Mouse (Mus musculus) liver, postnatal 0 days (tissue): Measurements from ENCODE around the gene Taf6. TPM values are rescaled to one million over a fixed set of nuclear protein-coding genes. Genes with fewer than 3 reads are reported as not detected.
"Not testable (repeated sequence)": the region's sequence is repeated elsewhere in the genome, so short reads cannot be mapped to it uniquely, and the experiment has no call there.

Experiments
- ATAC-seq: fragments of 200-750 bp; cut with Nextera tagmentation; 2 replicates; pipeline ENCODE4 v1.8.0; 2017; ENCODE audit warnings: mild to moderate bottlenecking, moderate library complexity
- DNase-seq: peaks from one replicate; pipeline ENCODE4 v3.0.0-alpha.2; 2016
- H3K27ac ChIP-seq: fragments of 300-500 bp; sonication (generic); 2 replicates; pipeline ENCODE4 v1.5.1; 2014; ENCODE audit warnings: antibody characterized with exemption, moderate library complexity, mild to moderate bottlenecking, low read depth
- H3K27me3 ChIP-seq: fragments of 300-500 bp; sonication (generic); 2 replicates; pipeline ENCODE4 v1.6.1; 2014; ENCODE audit warnings: low read length, control low read depth, mixed read lengths; ENCODE audit not compliant: insufficient read depth
- H3K36me3 ChIP-seq: fragments of 300-500 bp; sonication (generic); replicated peaks from 2 replicates; pipeline ENCODE4 v1.6.1; 2014; ENCODE audit warnings: mild to moderate bottlenecking, control low read depth, low read length, moderate library complexity, mixed read lengths; ENCODE audit not compliant: insufficient read depth
- H3K4me1 ChIP-seq: fragments of 300-500 bp; sonication (generic); 2 replicates; pipeline ENCODE4 v1.6.1; 2014; ENCODE audit warnings: antibody characterized with exemption, mild to moderate bottlenecking, control low read depth; ENCODE audit not compliant: insufficient read depth
- H3K4me2 ChIP-seq: fragments of 300-500 bp; sonication (generic); 2 replicates; pipeline ENCODE4 v1.6.1; 2014; ENCODE audit warnings: low read depth, mild to moderate bottlenecking, low read length, moderate library complexity, mixed read lengths
- H3K4me3 ChIP-seq: fragments of 300-500 bp; sonication (generic); 2 replicates; pipeline ENCODE4 v1.5.1; 2014; ENCODE audit warnings: low read depth, low read length
- H3K9ac ChIP-seq: fragments of 300-500 bp; sonication (generic); replicated peaks from 2 replicates; pipeline ENCODE4 v1.6.1; 2014; ENCODE audit warnings: mild to moderate bottlenecking, moderate library complexity
- H3K9me3 ChIP-seq: fragments of 300-500 bp; sonication (generic); 2 replicates; pipeline ENCODE4 v1.6.1; 2016; ENCODE audit warnings: mild to moderate bottlenecking, control low read depth, low read length, mixed read lengths
- CTCF ChIP-seq: sonication (generic); IDR thresholded peaks from 2 replicates; pipeline ENCODE4 v1.5.1; 2016; ENCODE audit warnings: antibody characterized with exemption, low read depth
- EP300 ChIP-seq: IDR thresholded peaks from 2 replicates; pipeline ENCODE4 v1.6.1; 2016; ENCODE audit warnings: antibody characterized with exemption, low read depth, mild to moderate bottlenecking
- WGBS: fragments of 180-500 bp; shearing (Covaris S2); extraction: QIAGEN DNeasy Blood & Tissue Kit; methylation state at CpG from one replicate; pipeline ENCODE4 v1.1.7; 2014; ENCODE audit not compliant: insufficient replicate concordance; 5-methylcytosine and 5-hydroxymethylcytosine counted together
- polyA plus RNA-seq: library from polyadenylated mRNA; unstranded; fragments of >200 nt; fragmentation: Nextera tagmentation; extraction: Ambion mirVana; gene quantifications from 2 replicates; pipeline ENCODE4 v1.2.1, GENCODE M21; 2015

The Taf6 gene
- polyA plus RNA-seq, 1 experiment from 2014 or later: 20.6 TPM

DNA sequence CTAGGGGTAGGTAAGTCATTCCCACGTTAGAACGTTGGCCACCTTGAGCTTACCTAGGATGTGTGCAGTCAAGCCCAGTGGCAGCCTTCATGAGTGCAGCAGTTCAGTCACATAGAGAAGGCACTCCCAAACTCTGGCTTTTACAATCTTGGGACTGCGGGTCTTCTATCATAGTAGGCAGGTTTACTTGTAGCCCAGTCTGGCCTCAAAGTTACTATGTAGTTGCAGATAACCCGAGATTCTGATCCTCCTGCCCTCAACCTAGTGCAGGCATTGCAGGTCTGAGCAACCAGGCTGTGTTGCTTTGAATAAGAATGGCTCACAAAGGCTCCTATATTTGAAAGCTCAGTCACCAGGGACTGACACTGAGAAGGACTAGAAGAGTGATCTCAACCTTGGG is 39.2 kb upstream of the Taf6 start:
- no peak overlapping the region for H3K27ac ChIP-seq
- H3K4me1 ChIP-seq: peaks cover 4% of the 10 kb centered on the region
- no peaks in the 10 kb centered on the region for H3K9me3 ChIP-seq
- H3K36me3 ChIP-seq: no peaks in the 10 kb centered on the region
- ATAC-seq (no peak), DNase-seq (no peak)
- H3K27me3 ChIP-seq: no peaks in the 10 kb centered on the region
- H3K4me2 ChIP-seq: no peak overlapping the region
- WGBS: 47% methylated on average over 4 of the region's 4 CpGs
- H3K4me3 ChIP-seq: no peak overlapping the region
- no peak for TF ChIP-seq EP300
- no peak for TF ChIP-seq CTCF
- no peak overlapping the region for H3K9ac ChIP-seq

- no peak for ATAC-seq
- Histone ChIP-seq H3K4me3 (no peak within 1 kb of the TSS), H3K9me3 (no peaks in the 10 kb centered on the region), H3K4me2 (no peak within 1 kb of the TSS), H3K27me3 (no peaks in the 10 kb centered on the region), H3K9ac (no peak within 1 kb of the TSS), H3K36me3 (no peaks in the 10 kb centered on the region), H3K27ac (no peak within 1 kb of the TSS), H3K4me1 (peaks cover 4% of the 10 kb centered on the region)
- WGBS: 53% methylated on average over 2 of the region's 2 CpGs
- no peak for DNase-seq
- TF ChIP-seq CTCF (no peak), EP300 (no peak)
These were observed 38.4 kb upstream of the Taf6 start, which contains the start of gene Nxpe5 for GRCm38 (mm10) chr5:138225700-138226099. Gene Nxpe5, plus strand, starts transcription at chr5:138225898.

GRCm38 (mm10) chr5:138223287-138223686 is 36.0 kb upstream of the Taf6 start:
- ATAC-seq (no peak), DNase-seq (no peak)
- Histone ChIP-seq H3K9ac (no peak overlapping the region), H3K4me1 (peaks cover 4% of the 10 kb centered on the region; the same call in 1 of the 2 replicates), H3K36me3 (no peaks in the 10 kb centered on the region), H3K27me3 (no peaks in the 10 kb centered on the region), H3K4me2 (no peak overlapping the region), H3K9me3 (no peaks in the 10 kb centered on the region), H3K4me3 (no peak overlapping the region), H3K27ac (no peak overlapping the region)
- no peak for TF ChIP-seq CTCF
- TF ChIP-seq EP300: no peak
- 52% methylated on average over 3 of the region's 3 CpGs for WGBS

DNA sequence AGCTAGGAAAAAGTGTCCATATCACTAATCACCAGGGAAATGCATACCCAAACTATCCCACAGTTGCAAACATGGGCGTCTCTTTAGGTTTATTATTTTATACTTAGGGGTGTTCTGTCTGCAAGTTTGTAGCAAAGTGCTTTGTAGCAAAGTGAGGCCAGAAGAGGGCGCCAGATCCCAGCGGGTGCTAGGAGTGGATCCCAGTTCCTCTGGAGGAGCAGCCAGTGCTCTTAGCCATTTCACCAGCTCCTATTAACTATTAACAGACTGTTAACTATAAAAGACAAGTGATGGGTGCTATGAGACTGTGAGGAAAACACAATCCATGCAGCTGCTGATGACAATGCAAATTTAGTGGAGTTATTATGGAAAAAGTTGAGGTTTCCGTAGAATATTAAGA is 34.9 kb upstream of the Taf6 start:
- ATAC-seq (peak; percentile 57), DNase-seq (peak; percentile 87)
- H3K36me3 ChIP-seq: no peaks in the 10 kb centered on the region
- H3K4me2 ChIP-seq: no peak overlapping the region
- TF ChIP-seq EP300 (no peak), CTCF (peak; percentile 90)
- H3K9ac ChIP-seq: no peak overlapping the region
- no peak overlapping the region for H3K4me3 ChIP-seq
- H3K27ac ChIP-seq: no peak overlapping the region
- no peaks in the 10 kb centered on the region for H3K9me3 ChIP-seq
- H3K4me1 ChIP-seq: peaks cover 4% of the 10 kb centered on the region; the same call in 1 of the 2 replicates
- WGBS: 21% methylated on average over 4 of the region's 4 CpGs
- H3K27me3 ChIP-seq: no peaks in the 10 kb centered on the region

- no peak overlapping the region for H3K27ac ChIP-seq
- H3K9me3 ChIP-seq: no peaks in the 10 kb centered on the region
- DNase-seq (no peak), ATAC-seq (no peak)
- H3K27me3 ChIP-seq: no peaks in the 10 kb centered on the region
- H3K4me3 ChIP-seq: no peak overlapping the region
- H3K4me2 ChIP-seq: no peak overlapping the region
- no peaks in the 10 kb centered on the region for H3K36me3 ChIP-seq
- TF ChIP-seq EP300: no peak
- TF ChIP-seq CTCF: no peak
- no peaks in the 10 kb centered on the region for H3K4me1 ChIP-seq
- H3K9ac ChIP-seq: no peak overlapping the region
- WGBS: 44% methylated on average over 2 of the region's 2 CpGs
These were observed 32.6 kb upstream of the Taf6 start for GRCm38 (mm10) chr5:138219864-138220263.

- H3K27ac ChIP-seq, H3K36me3 ChIP-seq, H3K4me2 ChIP-seq, H3K9me3 ChIP-seq, H3K4me1 ChIP-seq, H3K4me3 ChIP-seq, H3K9ac ChIP-seq, DNase-seq, ATAC-seq, H3K27me3 ChIP-seq: not testable (repeated sequence)
- 90% methylated on average over 13 of the region's 13 CpGs for WGBS
These were observed 29.4 kb upstream of the Taf6 start for GRCm38 (mm10) chr5:138216632-138217031.

DNA sequence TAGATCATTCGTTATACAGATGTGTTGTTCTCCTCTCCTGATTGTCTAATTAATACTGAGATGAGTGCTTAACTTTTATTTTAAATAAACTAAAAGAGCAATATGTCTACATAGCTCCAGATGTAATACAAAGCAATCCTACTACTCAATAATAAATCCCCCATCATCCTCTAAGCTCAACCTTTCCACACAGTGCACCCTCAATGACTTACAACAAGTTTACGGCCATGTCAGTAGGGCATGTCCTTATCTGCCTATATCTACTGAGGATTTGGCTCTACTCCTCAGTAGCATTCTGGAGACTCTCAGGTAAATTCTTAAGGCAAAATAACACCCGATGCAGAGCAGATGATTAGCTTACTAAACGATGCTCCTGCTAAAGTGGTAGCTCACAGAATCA is 20.6 kb upstream of the Taf6 start:
- H3K4me1 ChIP-seq: no peaks in the 10 kb centered on the region
- TF ChIP-seq CTCF: no peak
- TF ChIP-seq EP300: no peak
- ATAC-seq (no peak), DNase-seq (no peak)
- no peak overlapping the region for H3K27ac ChIP-seq
- no peaks in the 10 kb centered on the region for H3K27me3 ChIP-seq
- no peaks in the 10 kb centered on the region for H3K9me3 ChIP-seq
- H3K4me3 ChIP-seq: no peak overlapping the region
- no peak overlapping the region for H3K4me2 ChIP-seq
- WGBS: 71% methylated on average over 4 of the region's 4 CpGs
- no peak overlapping the region for H3K9ac ChIP-seq
- no peaks in the 10 kb centered on the region for H3K36me3 ChIP-seq
